Mouse (Mus musculus) liver, postnatal 0 days (tissue): ENCODE results near the gene Tnnt1. TPM values are rescaled to one million over a fixed set of nuclear protein-coding genes. Genes with fewer than 3 reads are reported as not detected.

Experiments
- ATAC-seq: fragments of 200-750 bp; cut with Nextera tagmentation; 2 replicates; pipeline ENCODE4 v1.8.0; 2017; ENCODE audit warnings: mild to moderate bottlenecking, moderate library complexity
- DNase-seq: peaks from one replicate; pipeline ENCODE4 v3.0.0-alpha.2; 2016
- H3K27ac ChIP-seq: fragments of 300-500 bp; sonication (generic); 2 replicates; pipeline ENCODE4 v1.5.1; 2014; ENCODE audit warnings: antibody characterized with exemption, moderate library complexity, mild to moderate bottlenecking, low read depth
- H3K27me3 ChIP-seq: fragments of 300-500 bp; sonication (generic); 2 replicates; pipeline ENCODE4 v1.6.1; 2014; ENCODE audit warnings: low read length, control low read depth, mixed read lengths; ENCODE audit not compliant: insufficient read depth
- H3K36me3 ChIP-seq: fragments of 300-500 bp; sonication (generic); replicated peaks from 2 replicates; pipeline ENCODE4 v1.6.1; 2014; ENCODE audit warnings: mild to moderate bottlenecking, control low read depth, low read length, moderate library complexity, mixed read lengths; ENCODE audit not compliant: insufficient read depth
- H3K4me1 ChIP-seq: fragments of 300-500 bp; sonication (generic); 2 replicates; pipeline ENCODE4 v1.6.1; 2014; ENCODE audit warnings: antibody characterized with exemption, mild to moderate bottlenecking, control low read depth; ENCODE audit not compliant: insufficient read depth
- H3K4me2 ChIP-seq: fragments of 300-500 bp; sonication (generic); 2 replicates; pipeline ENCODE4 v1.6.1; 2014; ENCODE audit warnings: low read depth, mild to moderate bottlenecking, low read length, moderate library complexity, mixed read lengths
- H3K4me3 ChIP-seq: fragments of 300-500 bp; sonication (generic); 2 replicates; pipeline ENCODE4 v1.5.1; 2014; ENCODE audit warnings: low read depth, low read length
- H3K9ac ChIP-seq: fragments of 300-500 bp; sonication (generic); replicated peaks from 2 replicates; pipeline ENCODE4 v1.6.1; 2014; ENCODE audit warnings: mild to moderate bottlenecking, moderate library complexity
- H3K9me3 ChIP-seq: fragments of 300-500 bp; sonication (generic); 2 replicates; pipeline ENCODE4 v1.6.1; 2016; ENCODE audit warnings: mild to moderate bottlenecking, control low read depth, low read length, mixed read lengths
- CTCF ChIP-seq: sonication (generic); IDR thresholded peaks from 2 replicates; pipeline ENCODE4 v1.5.1; 2016; ENCODE audit warnings: antibody characterized with exemption, low read depth
- EP300 ChIP-seq: IDR thresholded peaks from 2 replicates; pipeline ENCODE4 v1.6.1; 2016; ENCODE audit warnings: antibody characterized with exemption, low read depth, mild to moderate bottlenecking
- WGBS: fragments of 180-500 bp; shearing (Covaris S2); extraction: QIAGEN DNeasy Blood & Tissue Kit; methylation state at CpG from one replicate; pipeline ENCODE4 v1.1.7; 2014; ENCODE audit not compliant: insufficient replicate concordance; 5-methylcytosine and 5-hydroxymethylcytosine counted together
- polyA plus RNA-seq: library from polyadenylated mRNA; unstranded; fragments of >200 nt; fragmentation: Nextera tagmentation; extraction: Ambion mirVana; gene quantifications from 2 replicates; pipeline ENCODE4 v1.2.1, GENCODE M21; 2015

Gene Tnnt1
- polyA plus RNA-seq, 1 experiment from 2014 or later = 5.3 TPM

- H3K4me2 ChIP-seq = no peak overlapping the region
- H3K36me3 ChIP-seq = no peaks in the 10 kb centered on the region
- no peak for TF ChIP-seq EP300
- no peak overlapping the region for H3K27ac ChIP-seq
- H3K9ac ChIP-seq = no peak overlapping the region
- H3K27me3 ChIP-seq = no peaks in the 10 kb centered on the region
- 72% methylated on average over 15 of the region's 15 CpGs for WGBS
- H3K4me3 ChIP-seq = no peak overlapping the region
- H3K9me3 ChIP-seq = no peaks in the 10 kb centered on the region
- no peak for DNase-seq
- H3K4me1 ChIP-seq = peaks cover 3% of the 10 kb centered on the region; the same call in 1 of the 2 replicates
- ATAC-seq = no peak
These were observed 29.9 kb upstream of the Tnnt1 start for GRCm38 (mm10) chr7:4546050-4546449.

GRCm38 (mm10) chr7:4542013-4542412, 25.8 kb upstream of the Tnnt1 start:
- WGBS = 42% methylated on average over 17 of the region's 17 CpGs
- no peak overlapping the region for H3K9ac ChIP-seq
- H3K27me3 ChIP-seq = no peaks in the 10 kb centered on the region
- no peaks in the 10 kb centered on the region for H3K36me3 ChIP-seq
- H3K4me2 ChIP-seq = no peak overlapping the region
- H3K4me1 ChIP-seq = no peaks in the 10 kb centered on the region; the same call in 1 of the 2 replicates
- TF ChIP-seq EP300 = no peak
- no peak for TF ChIP-seq CTCF
- no peak overlapping the region for H3K27ac ChIP-seq
- ATAC-seq (no peak), DNase-seq (no peak)
- no peaks in the 10 kb centered on the region for H3K9me3 ChIP-seq
- H3K4me3 ChIP-seq = no peak overlapping the region

GRCm38 (mm10) chr7:4541344-4541743, 25.2 kb upstream of the Tnnt1 start:
- no peak for ATAC-seq
- DNase-seq = no peak
- Histone ChIP-seq H3K4me1 (no peaks in the 10 kb centered on the region), H3K36me3 (no peaks in the 10 kb centered on the region), H3K27ac (no peak overlapping the region), H3K9ac (no peak overlapping the region), H3K9me3 (no peaks in the 10 kb centered on the region), H3K4me2 (no peak overlapping the region), H3K4me3 (no peak overlapping the region), H3K27me3 (no peaks in the 10 kb centered on the region)
- WGBS = 65% methylated on average over 5 of the region's 5 CpGs
- TF ChIP-seq EP300 = no peak
- TF ChIP-seq CTCF = no peak

GRCm38 (mm10) chr7:4539019-4539418, 22.8 kb upstream of the Tnnt1 start:
- DNase-seq (no peak), ATAC-seq (no peak)
- H3K9ac ChIP-seq = no peak overlapping the region
- no peaks in the 10 kb centered on the region for H3K27me3 ChIP-seq
- no peak overlapping the region for H3K4me3 ChIP-seq
- TF ChIP-seq CTCF (no peak), EP300 (no peak)
- no peak overlapping the region for H3K4me2 ChIP-seq
- H3K9me3 ChIP-seq = no peaks in the 10 kb centered on the region
- WGBS = 67% methylated on average over 2 of the region's 2 CpGs
- H3K36me3 ChIP-seq = no peaks in the 10 kb centered on the region
- H3K4me1 ChIP-seq = no peaks in the 10 kb centered on the region
- H3K27ac ChIP-seq = no peak overlapping the region

GRCm38 (mm10) chr7:4537181-4537580, 21.0 kb upstream of the Tnnt1 start:
- H3K4me2 ChIP-seq = no peak overlapping the region
- no peaks in the 10 kb centered on the region for H3K9me3 ChIP-seq
- peaks cover under 1% of the 10 kb centered on the region; the same call in 1 of the 2 replicates for H3K4me1 ChIP-seq
- ATAC-seq = no peak
- TF ChIP-seq EP300 (no peak), CTCF (no peak)
- WGBS = 48% methylated on average over 4 of the region's 4 CpGs
- peaks cover under 1% of the 10 kb centered on the region; the same call in 1 of the 2 replicates for H3K27me3 ChIP-seq
- H3K9ac ChIP-seq = no peak overlapping the region
- H3K27ac ChIP-seq = no peak overlapping the region
- no peaks in the 10 kb centered on the region for H3K36me3 ChIP-seq
- DNase-seq = no peak
- H3K4me3 ChIP-seq = no peak overlapping the region

GRCm38 (mm10) chr7:4536369-4536768, 20.2 kb upstream of the Tnnt1 start:
- no peaks in the 10 kb centered on the region for H3K9me3 ChIP-seq
- H3K4me1 ChIP-seq = peaks cover 2% of the 10 kb centered on the region; the same call in 1 of the 2 replicates
- ATAC-seq = no peak
- no peak overlapping the region for H3K4me2 ChIP-seq
- H3K27ac ChIP-seq = no peak overlapping the region
- H3K36me3 ChIP-seq = no peaks in the 10 kb centered on the region
- no peak for TF ChIP-seq EP300
- TF ChIP-seq CTCF = no peak
- H3K4me3 ChIP-seq = no peak overlapping the region
- no peak for DNase-seq
- H3K9ac ChIP-seq = no peak overlapping the region
- peaks cover 9% of the 10 kb centered on the region for H3K27me3 ChIP-seq
- WGBS = 82% methylated on average over 4 of the region's 4 CpGs
